In the genomic region with DNA sequence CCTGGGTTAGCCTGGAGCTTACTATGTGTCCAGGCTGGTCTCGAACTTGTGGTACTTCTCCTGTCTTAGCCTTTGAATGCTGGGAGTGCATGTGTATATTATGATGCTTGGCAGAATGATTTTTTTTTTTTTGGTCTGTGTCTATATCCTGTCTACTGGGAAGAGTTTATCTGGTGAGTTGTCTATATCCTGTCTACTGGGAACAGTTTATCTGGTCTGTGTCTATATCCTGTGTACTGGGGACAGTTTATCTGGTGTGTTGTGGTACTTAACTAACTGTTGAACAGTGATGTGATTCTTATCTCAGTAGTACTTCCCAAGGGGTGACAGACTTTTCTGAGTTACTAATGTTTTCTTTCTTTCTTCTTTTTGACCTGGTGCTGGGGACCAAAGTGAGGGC, we compare ENCODE assay signal across 49 mouse cellular contexts. TPM values are rescaled to one million over a fixed set of nuclear protein-coding genes. Genes with fewer than 3 reads are reported as not detected.
"Had no signal": no experiment of that assay in that cellular context is flagged by ENCODE, and none has a peak within 500 bp of the region (broad histone marks: within the 10 kb centered on the region; RNA-seq: fewer than 3 reads in every experiment).

No protein-coding gene starts in this region.

- H3K27ac ChIP-seq: heart, embryonic 13.5 days; heart, embryonic 15.5 days; hindbrain, embryonic 10.5 days; hindbrain, embryonic 12.5 days; hindbrain, embryonic 13.5 days; hindbrain, embryonic 14.5 days; hindbrain, embryonic 15.5 days; hindbrain, postnatal 0 days; intestine, embryonic 15.5 days; kidney, embryonic 15.5 days; kidney, postnatal 0 days; layer of hippocampus, adult 2 months; left cerebral cortex, adult 2 months had no signal

- DNase-seq: heart, postnatal 10 days; heart, postnatal 14 days; heart, postnatal 36 days; heart, postnatal 4 days; kidney, adult 11 months; kidney, adult 18-20 months; kidney, adult 2 months; kidney, adult 8-10 months; kidney, adult 9 months; kidney, postnatal 10 days; kidney, postnatal 14 days; kidney, postnatal 25 days; kidney, postnatal 36 days; kidney, postnatal 4 days; layer of hippocampus, adult 9-11 months; layer of hippocampus, postnatal 36 days had no signal

- H3K27me3 ChIP-seq: heart, embryonic 13.5 days; heart, embryonic 15.5 days; hindbrain, embryonic 12.5 days; hindbrain, embryonic 15.5 days; intestine, embryonic 15.5 days; kidney, embryonic 15.5 days had no signal

- H3K4me3 ChIP-seq: heart, embryonic 13.5 days; heart, embryonic 15.5 days; hindbrain, embryonic 10.5 days; hindbrain, embryonic 12.5 days; hindbrain, embryonic 13.5 days; hindbrain, embryonic 15.5 days; intestine, embryonic 15.5 days; kidney, embryonic 15.5 days; layer of hippocampus, adult 2 months; left cerebral cortex, adult 2 months had no signal

- H3K36me3 ChIP-seq: heart, embryonic 13.5 days; heart, embryonic 15.5 days; hindbrain, embryonic 10.5 days; hindbrain, embryonic 12.5 days; hindbrain, embryonic 13.5 days; hindbrain, embryonic 15.5 days; intestine, embryonic 15.5 days; kidney, embryonic 15.5 days had no signal

- H3K9me3 ChIP-seq: heart, embryonic 13.5 days; heart, embryonic 15.5 days; hindbrain, embryonic 10.5 days; hindbrain, embryonic 12.5 days; hindbrain, embryonic 13.5 days; hindbrain, embryonic 15.5 days; intestine, embryonic 15.5 days; kidney, embryonic 15.5 days had no signal

- ATAC-seq: hindbrain, embryonic 16.5 days; hindbrain, postnatal 0 days; inflammation-experienced regulatory T-cells, adult 6 months; intestine, embryonic 15.5 days; intestine, embryonic 16.5 days; intestine, postnatal 0 days had no signal

- H3K9ac ChIP-seq: heart, embryonic 13.5 days; heart, embryonic 15.5 days; hindbrain, embryonic 12.5 days; hindbrain, embryonic 13.5 days; hindbrain, embryonic 14.5 days; hindbrain, embryonic 15.5 days; intestine, embryonic 15.5 days; kidney, embryonic 15.5 days had no signal

RNA-seq across cellular contexts. Expression of gene Cebpe, which starts 39.8 kb away (rescaled TPM):
- total RNA-seq: heart, postnatal 10 days; heart, postnatal 14 days; heart, postnatal 25 days; heart, postnatal 36 days; heart, postnatal 4 days; hindbrain, postnatal 0 days; layer of hippocampus, adult 18-20 months; layer of hippocampus, adult 2 months; layer of hippocampus, adult 8-10 months; layer of hippocampus, postnatal 10 days; layer of hippocampus, postnatal 14 days; layer of hippocampus, postnatal 25 days; layer of hippocampus, postnatal 36 days; left cerebral cortex, adult 18-20 months; left cerebral cortex, adult 2 months; left cerebral cortex, adult 8-10 months had no signal
- polyA plus RNA-seq: heart, embryonic 13.5 days; heart, embryonic 14.5 days; heart, embryonic 16.5 days; heart, postnatal 0 days; hindbrain, embryonic 10.5 days; hindbrain, embryonic 11.5 days; hindbrain, embryonic 12.5 days; hindbrain, embryonic 13.5 days; hindbrain, embryonic 14.5 days; hindbrain, embryonic 15.5 days; hindbrain, embryonic 16.5 days; hindbrain, postnatal 0 days; inflammation-experienced regulatory T-cells, adult 6 months; intestine, embryonic 16.5 days; intestine, postnatal 0 days; kidney, embryonic 14.5 days; kidney, embryonic 16.5 days; kidney, postnatal 0 days had no signal

RNA-seq across cellular contexts. Expression of gene Gm29776, which starts 53.1 kb away (rescaled TPM):
- total RNA-seq: heart, postnatal 14 days; heart, postnatal 25 days; heart, postnatal 36 days; hematopoietic stem cell, adult 5-6 weeks; layer of hippocampus, adult 18-20 months; layer of hippocampus, adult 2 months; layer of hippocampus, postnatal 10 days; layer of hippocampus, postnatal 25 days; layer of hippocampus, postnatal 36 days; left cerebral cortex, adult 18-20 months; left cerebral cortex, adult 2 months; left cerebral cortex, adult 8-10 months had no signal
- polyA plus RNA-seq: intestine, postnatal 0 days; large intestine, adult 2 months had no signal
